In the genomic region with DNA sequence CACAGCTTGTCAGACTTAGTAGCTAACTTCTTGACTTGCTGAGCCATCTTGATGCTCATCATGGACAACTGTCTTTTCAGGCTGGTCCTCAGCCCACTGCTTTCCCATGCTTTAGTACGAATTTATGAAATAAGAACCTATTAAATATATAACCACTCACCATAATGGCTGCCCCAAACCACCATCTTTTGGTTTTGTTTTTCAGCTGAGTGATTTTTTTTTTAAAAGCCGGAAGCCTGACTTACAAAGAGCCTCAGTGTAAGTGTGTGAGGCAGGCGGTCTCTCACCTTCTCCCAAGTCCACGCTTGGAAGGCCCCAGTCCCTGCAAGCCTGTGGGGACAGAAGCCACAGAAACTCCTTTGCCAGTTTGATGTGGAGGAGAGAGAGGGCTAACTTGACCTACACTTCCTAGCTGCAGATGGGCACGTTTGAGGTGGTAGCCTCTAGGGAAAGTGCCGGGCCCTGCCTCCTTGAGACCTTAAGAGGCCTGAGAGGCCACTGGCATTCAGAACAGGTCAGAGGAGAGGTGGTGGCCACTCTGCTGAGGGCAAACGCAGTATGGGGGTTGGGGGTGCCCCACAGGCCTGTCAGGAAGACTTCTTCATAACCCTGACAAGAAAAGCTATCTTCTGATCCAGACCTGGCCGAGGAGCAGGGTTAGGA, we compare ENCODE assay signal across 16 mouse cellular contexts. TPM values are rescaled to one million over a fixed set of nuclear protein-coding genes. Genes with fewer than 3 reads are reported as not detected.
DNase-seq lines count a peak whose midpoint lies in the region; ATAC-seq lines count a peak whose summit lies in the region.
"Had no signal": no experiment of that assay in that cellular context is flagged by ENCODE, and none has a peak within 500 bp of the region (broad histone marks: within the 10 kb centered on the region; RNA-seq: fewer than 3 reads in every experiment).

No protein-coding gene starts in this region.

- H3K4me1 ChIP-seq in kidney, embryonic 16.5 days (ENCODE audit: insufficient read depth, low read length) = peaks cover 20% of the 10 kb centered on the region
- peaks cover 2% of the 10 kb centered on the region; the same call in 1 of the 2 replicates for H3K4me1 ChIP-seq in kidney, embryonic 14.5 days (ENCODE audit: control insufficient read depth, insufficient read depth, low read length)
- peaks cover 9% of the 10 kb centered on the region for H3K4me1 ChIP-seq in midbrain, embryonic 11.5 days (ENCODE audit: control insufficient read depth, insufficient read depth, low read length)
- H3K4me1 ChIP-seq in midbrain, embryonic 15.5 days = peaks cover 22% of the 10 kb centered on the region
- peaks cover 21% of the 10 kb centered on the region for H3K4me1 ChIP-seq in hindbrain, embryonic 12.5 days

- intact Hi-C loops in left cerebral cortex, postnatal 25 days (cut with DNase I) = loop anchor here (10.0 kb wide), 1 partner anchor 378 kb away; no protein-coding TSS in a partner anchor

- H3K9me3 ChIP-seq in kidney, embryonic 16.5 days (ENCODE audit: low read length) = no peaks in the 10 kb centered on the region
- no peaks in the 10 kb centered on the region for H3K9me3 ChIP-seq in kidney, embryonic 14.5 days (ENCODE audit: control insufficient read depth, low read length)
- no peaks in the 10 kb centered on the region for H3K9me3 ChIP-seq in midbrain, embryonic 11.5 days (ENCODE audit: control insufficient read depth, low read length)
- no peaks in the 10 kb centered on the region for H3K9me3 ChIP-seq in midbrain, embryonic 15.5 days
- no peaks in the 10 kb centered on the region for H3K9me3 ChIP-seq in hindbrain, embryonic 12.5 days (replicated peaks)
- H3K9me3 ChIP-seq: embryonic facial prominence, embryonic 15.5 days; hindbrain, embryonic 10.5 days; neural tube, embryonic 12.5 days had no signal

- ATAC-seq in kidney, embryonic 16.5 days (ENCODE audit: low FRiP score, low TSS enrichment) = no peak
- no peak for ATAC-seq in kidney, embryonic 14.5 days (ENCODE audit: low FRiP score, low TSS enrichment)
- no peak for ATAC-seq in midbrain, embryonic 11.5 days (ENCODE audit: low FRiP score)
- no peak for ATAC-seq in midbrain, embryonic 15.5 days (replicated peaks)
- no peak for ATAC-seq in hindbrain, embryonic 12.5 days (ENCODE audit: low FRiP score)
- ATAC-seq: intestine, postnatal 0 days; midbrain, embryonic 16.5 days had no signal

- peak overlapping the region; percentile 11 for H3K27ac ChIP-seq in kidney, embryonic 16.5 days (ENCODE audit: low read length)
- no peak overlapping the region for H3K27ac ChIP-seq in kidney, embryonic 14.5 days (ENCODE audit: low read depth, low read length)
- no peak overlapping the region for H3K27ac ChIP-seq in midbrain, embryonic 11.5 days (ENCODE audit: low read depth, low read length)
- H3K27ac ChIP-seq in midbrain, embryonic 15.5 days = no peak overlapping the region
- no peak overlapping the region for H3K27ac ChIP-seq in hindbrain, embryonic 12.5 days
- H3K27ac ChIP-seq: embryonic facial prominence, embryonic 15.5 days; hindbrain, embryonic 10.5 days; left cerebral cortex, adult 2 months; neural tube, embryonic 12.5 days had no signal

- no peak overlapping the region for H3K9ac ChIP-seq in kidney, embryonic 16.5 days (replicated peaks; ENCODE audit: low read length)
- no peak overlapping the region for H3K9ac ChIP-seq in kidney, embryonic 14.5 days (ENCODE audit: low read depth, low read length)
- H3K9ac ChIP-seq in midbrain, embryonic 11.5 days (ENCODE audit: low read length) = no peak overlapping the region
- H3K9ac ChIP-seq in midbrain, embryonic 15.5 days = no peak overlapping the region
- H3K9ac ChIP-seq in hindbrain, embryonic 12.5 days = no peak overlapping the region
- H3K9ac ChIP-seq: embryonic facial prominence, embryonic 15.5 days; neural tube, embryonic 12.5 days had no signal

- H3K27me3 ChIP-seq in kidney, embryonic 16.5 days (ENCODE audit: insufficient read depth, low read length) = peaks cover 14% of the 10 kb centered on the region; the same call in 1 of the 2 replicates
- peaks cover 8% of the 10 kb centered on the region for H3K27me3 ChIP-seq in kidney, embryonic 14.5 days (ENCODE audit: control insufficient read depth, insufficient read depth, low read length)
- peaks cover 28% of the 10 kb centered on the region for H3K27me3 ChIP-seq in midbrain, embryonic 11.5 days (ENCODE audit: control insufficient read depth, insufficient read depth, low read length)
- H3K27me3 ChIP-seq in midbrain, embryonic 15.5 days (replicated peaks) = peaks cover 31% of the 10 kb centered on the region
- H3K27me3 ChIP-seq in hindbrain, embryonic 12.5 days = peaks cover 44% of the 10 kb centered on the region

- H3K4me3 ChIP-seq in kidney, embryonic 16.5 days (ENCODE audit: low read length) = no peak overlapping the region
- no peak overlapping the region for H3K4me3 ChIP-seq in kidney, embryonic 14.5 days (ENCODE audit: low read length)
- no peak overlapping the region for H3K4me3 ChIP-seq in midbrain, embryonic 11.5 days (ENCODE audit: low read depth, low read length)
- no peak overlapping the region for H3K4me3 ChIP-seq in midbrain, embryonic 15.5 days
- H3K4me3 ChIP-seq in hindbrain, embryonic 12.5 days = no peak overlapping the region
- H3K4me3 ChIP-seq: embryonic facial prominence, embryonic 15.5 days; hindbrain, embryonic 10.5 days; left cerebral cortex, adult 2 months; neural tube, embryonic 12.5 days had no signal

- H3K4me2 ChIP-seq in kidney, embryonic 16.5 days (replicated peaks; ENCODE audit: low read depth, low read length) = no peak overlapping the region
- no peak overlapping the region for H3K4me2 ChIP-seq in kidney, embryonic 14.5 days (replicated peaks; ENCODE audit: low read depth, low read length)
- H3K4me2 ChIP-seq in midbrain, embryonic 11.5 days = no peak overlapping the region
- H3K4me2 ChIP-seq in midbrain, embryonic 15.5 days = no peak overlapping the region
- H3K4me2 ChIP-seq in hindbrain, embryonic 12.5 days (replicated peaks) = no peak overlapping the region
- H3K4me2 ChIP-seq: embryonic facial prominence, embryonic 15.5 days; neural tube, embryonic 12.5 days had no signal

- 68% methylated on average over 8 of the region's 8 CpGs for WGBS in kidney, embryonic 16.5 days
- WGBS in kidney, embryonic 14.5 days = 59% methylated on average over 8 of the region's 8 CpGs
- 60% methylated on average over 8 of the region's 8 CpGs for WGBS in midbrain, embryonic 11.5 days
- 66% methylated on average over 8 of the region's 8 CpGs for WGBS in midbrain, embryonic 15.5 days
- WGBS in hindbrain, embryonic 12.5 days = 53% methylated on average over 8 of the region's 8 CpGs

- H3K36me3 ChIP-seq in kidney, embryonic 16.5 days (ENCODE audit: insufficient read depth, low read length) = no peaks in the 10 kb centered on the region
- no peaks in the 10 kb centered on the region for H3K36me3 ChIP-seq in kidney, embryonic 14.5 days (ENCODE audit: control insufficient read depth, insufficient read depth, low read length)
- no peaks in the 10 kb centered on the region for H3K36me3 ChIP-seq in midbrain, embryonic 11.5 days (ENCODE audit: control insufficient read depth, insufficient read depth, low read length)
- no peaks in the 10 kb centered on the region for H3K36me3 ChIP-seq in midbrain, embryonic 15.5 days (replicated peaks)
- H3K36me3 ChIP-seq in hindbrain, embryonic 12.5 days = no peaks in the 10 kb centered on the region
- H3K36me3 ChIP-seq: embryonic facial prominence, embryonic 15.5 days; hindbrain, embryonic 10.5 days; neural tube, embryonic 12.5 days had no signal

- DNase-seq in midbrain, embryonic 11.5 days (ENCODE audit: low spot score, missing footprints) = peak; percentile 85
- peak; percentile 30 to 43 for DNase-seq in natural killer cell, adult 2 months (ENCODE audit: low spot score in 2 of 2)
- no peak for DNase-seq in left cerebral cortex, postnatal 25 days (ENCODE audit: low spot score in 2 of 2)
- DNase-seq: adrenal gland, postnatal 10 days; cerebellum, adult 8-10 months; right cerebral cortex, postnatal 14 days had no signal

RNA-seq across cellular contexts. Expression of gene Ttc7, which starts 3.9 kb away (rescaled TPM):
- 8.7 and 9.4 TPM in 2 replicates for polyA plus RNA-seq in kidney, embryonic 16.5 days (2015; fragmentation: Nextera tagmentation; extraction: Ambion mirVana)
- 4.0 and 5.7 TPM in 2 replicates for polyA plus RNA-seq in kidney, embryonic 14.5 days (2014; fragmentation: Nextera tagmentation; extraction: Ambion mirVana)
- polyA plus RNA-seq in midbrain, embryonic 11.5 days (2014; fragmentation: Nextera tagmentation; extraction: Ambion mirVana) = 3.0 and 3.1 TPM in 2 replicates
- polyA plus RNA-seq in midbrain, embryonic 15.5 days (2015; fragmentation: Nextera tagmentation; extraction: Ambion mirVana) = 4.9 TPM in 2 replicates
- total RNA-seq in left cerebral cortex, postnatal 25 days (2021) = 10 to 100 TPM; 12.0 to 14.4 TPM
- polyA plus RNA-seq in hindbrain, embryonic 12.5 days (2016; fragmentation: Nextera tagmentation; extraction: Ambion mirVana) = 6.0 and 6.6 TPM in 2 replicates

RNA-seq across cellular contexts. Expression of gene Mcfd2, which starts 20.9 kb away (rescaled TPM):
- 132 and 151 TPM in 2 replicates for polyA plus RNA-seq in kidney, embryonic 16.5 days (2015; fragmentation: Nextera tagmentation; extraction: Ambion mirVana)
- polyA plus RNA-seq in kidney, embryonic 14.5 days (2014; fragmentation: Nextera tagmentation; extraction: Ambion mirVana) = 82.6 and 104 TPM in 2 replicates
- polyA plus RNA-seq in midbrain, embryonic 11.5 days (2014; fragmentation: Nextera tagmentation; extraction: Ambion mirVana) = 72.9 and 75.0 TPM in 2 replicates
- polyA plus RNA-seq in midbrain, embryonic 15.5 days (2015; fragmentation: Nextera tagmentation; extraction: Ambion mirVana) = 48.4 and 52.2 TPM in 2 replicates
- total RNA-seq in left cerebral cortex, postnatal 25 days (2021) = 10 to 100 TPM; 53.7 to 54.0 TPM
- polyA plus RNA-seq in hindbrain, embryonic 12.5 days (2016; fragmentation: Nextera tagmentation; extraction: Ambion mirVana) = 63.9 and 64.4 TPM in 2 replicates

Comparison
In these comparisons a context has a peak if more than half of its experiments do, and no peak if none do; other contexts are left out.
1. DNase-seq: peak in midbrain, embryonic 11.5 days (single experiment) and natural killer cell, adult 2 months (2 of 2); none in left cerebral cortex, postnatal 25 days (0 of 2).